Mouse (Mus musculus) megakaryocyte, embryonic 14.5 days (primary cell): ENCODE results near the gene Fmo9.

ENCODE experiments used
- FLI1 ChIP-seq: IDR thresholded peaks from 2 replicates; pipeline ENCODE4 v1.6.1; 2012; ENCODE audit warnings: low read length, inconsistent platforms, mixed read lengths
- GATA1 ChIP-seq: IDR thresholded peaks from 3 replicates; pipeline ENCODE4 v1.6.1; 2012; ENCODE audit warnings: mixed read lengths, low read length, inconsistent platforms, borderline replicate concordance

GRCm38 (mm10) chr1:166710861-166711260 is 29.2 kb upstream of the Fmo9 start:
- TF ChIP-seq GATA1 (no peak), FLI1 (no peak)
